Mouse (Mus musculus): ENCODE measurements at regions not wholly inside any gene's neighbourhood (a gene's known extent, or its start where the extent isn't known, plus 50 kb on each side); places are given as distances from the start of the nearest gene placed in this dataset.

DNA sequence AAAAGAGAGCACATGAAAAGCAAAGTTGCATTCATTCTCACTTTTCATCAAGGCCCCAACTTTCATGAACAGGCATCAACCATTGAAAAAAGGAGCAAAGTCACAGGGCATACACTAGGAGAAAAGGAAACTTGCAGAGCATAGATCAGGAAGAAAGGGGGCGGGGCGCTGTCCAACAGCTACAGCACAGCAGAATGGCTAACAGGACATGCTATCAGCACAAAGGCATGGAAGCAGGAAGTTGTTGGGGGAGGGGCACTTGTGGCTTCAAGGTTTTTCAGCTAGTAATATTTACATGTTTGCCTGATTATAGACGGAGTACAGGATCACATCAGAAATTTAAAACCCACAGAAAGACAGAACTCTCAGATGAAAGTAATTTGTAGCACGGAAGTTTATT lies 268.7 kb downstream of the Cd47 start:
- Histone ChIP-seq H3K27me3 (ENCODE audit: control insufficient read depth, insufficient read depth, low read length) (no peaks in the 10 kb centered on the region), H3K4me3 (ENCODE audit: control insufficient read depth in 1 of 2, insufficient read depth in 1 of 2, low read depth in 1 of 2, low read length in 2 of 2) (no peak overlapping the region), H3K4me2 (ENCODE audit: low read length) (no peak overlapping the region), H3K27ac (replicated peaks in 1 of 2; ENCODE audit: control insufficient read depth in 1 of 2, insufficient read depth in 1 of 2, low read depth in 2 of 2, low read length in 2 of 2) (no peak overlapping the region), H3K36me3 (ENCODE audit: control insufficient read depth, insufficient read depth, low read length) (no peaks in the 10 kb centered on the region), H3K4me1 (ENCODE audit: control insufficient read depth in 2 of 2, insufficient read depth in 2 of 2, low read length in 2 of 2) (no peaks in the 10 kb centered on the region), H3K9ac (ENCODE audit: low read length) (no peak overlapping the region), H3K9me3 (ENCODE audit: control insufficient read depth, low read length) (no peaks in the 10 kb centered on the region)
- no peak for ATAC-seq (ENCODE audit: insufficient number of reproducible peaks, insufficient read depth, low FRiP score, low read depth)
- WGBS, result 57% methylated on average over 4 of the region's 4 CpGs

DNA sequence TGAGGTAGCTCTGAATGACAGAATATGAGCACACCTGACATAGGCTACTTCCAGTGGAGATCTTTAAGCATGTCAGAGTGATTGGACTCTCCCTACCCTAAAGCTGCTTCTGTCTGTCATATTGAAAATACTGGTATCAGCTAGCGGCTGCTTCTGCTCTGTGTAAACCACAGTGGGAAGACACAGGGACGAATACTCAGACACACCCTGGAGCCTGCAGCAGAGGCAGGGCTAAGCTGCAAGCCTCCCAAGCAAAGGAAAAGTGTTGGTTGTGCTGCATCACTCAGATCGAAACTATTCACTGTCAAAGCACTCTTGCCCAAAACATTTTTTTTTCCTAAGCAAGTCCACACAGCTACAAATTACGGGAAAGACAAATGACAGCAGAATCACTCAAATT lies 270.4 kb downstream of the Cd47 start:
- Histone ChIP-seq H3K4me3 (ENCODE audit: control insufficient read depth in 1 of 2, insufficient read depth in 1 of 2, low read depth in 1 of 2, low read length in 2 of 2) (no peak overlapping the region), H3K4me1 (ENCODE audit: control insufficient read depth in 2 of 2, insufficient read depth in 2 of 2, low read length in 2 of 2) (no peaks in the 10 kb centered on the region), H3K9me3 (ENCODE audit: control insufficient read depth, low read length) (no peaks in the 10 kb centered on the region), H3K9ac (ENCODE audit: low read length) (no peak overlapping the region), H3K27me3 (ENCODE audit: control insufficient read depth, insufficient read depth, low read length) (no peaks in the 10 kb centered on the region), H3K36me3 (ENCODE audit: control insufficient read depth, insufficient read depth, low read length) (no peaks in the 10 kb centered on the region), H3K4me2 (ENCODE audit: low read length) (no peak overlapping the region), H3K27ac (replicated peaks in 1 of 2; ENCODE audit: control insufficient read depth in 1 of 2, insufficient read depth in 1 of 2, low read depth in 2 of 2, low read length in 2 of 2) (no peak overlapping the region)
- 58% methylated on average over 4 of the region's 4 CpGs for WGBS
- no peak for ATAC-seq (ENCODE audit: insufficient number of reproducible peaks, insufficient read depth, low FRiP score, low read depth)

DNA sequence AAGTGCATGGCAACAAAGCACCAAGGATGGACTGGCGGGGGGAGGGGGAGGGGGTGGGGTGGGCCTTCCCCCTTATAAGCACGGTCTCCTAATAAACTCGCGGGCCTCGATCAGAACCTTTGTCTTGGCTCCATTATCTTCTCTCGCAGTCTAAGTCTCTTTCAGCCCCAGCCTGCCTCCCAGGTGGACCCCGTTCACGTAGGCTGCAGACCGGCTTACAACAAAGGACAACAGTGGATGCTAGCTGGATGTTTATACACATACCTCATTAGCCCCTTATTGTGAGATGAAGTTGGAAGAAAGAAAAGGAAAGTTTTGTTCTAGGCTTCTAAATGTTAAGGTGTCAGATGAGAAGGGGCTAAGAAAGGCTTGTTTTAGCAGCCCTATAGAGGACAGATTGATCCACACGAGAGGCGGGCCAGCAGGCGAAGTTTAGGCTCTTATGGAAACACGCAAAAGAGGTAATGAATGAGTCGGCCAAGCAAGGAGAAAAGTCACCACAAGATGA lies 272.6 kb downstream of the Cd47 start:
- Histone ChIP-seq H3K4me3 (ENCODE audit: control insufficient read depth in 1 of 2, insufficient read depth in 1 of 2, low read depth in 1 of 2, low read length in 2 of 2) (no peak overlapping the region), H3K36me3 (ENCODE audit: control insufficient read depth, insufficient read depth, low read length) (no peaks in the 10 kb centered on the region), H3K27me3 (ENCODE audit: control insufficient read depth, insufficient read depth, low read length) (no peaks in the 10 kb centered on the region), H3K4me2 (ENCODE audit: low read length) (no peak overlapping the region), H3K4me1 (ENCODE audit: control insufficient read depth in 2 of 2, insufficient read depth in 2 of 2, low read length in 2 of 2) (no peaks in the 10 kb centered on the region), H3K9me3 (ENCODE audit: control insufficient read depth, low read length) (no peaks in the 10 kb centered on the region), H3K27ac (replicated peaks in 1 of 2; ENCODE audit: control insufficient read depth in 1 of 2, insufficient read depth in 1 of 2, low read depth in 2 of 2, low read length in 2 of 2) (no peak overlapping the region), H3K9ac (ENCODE audit: low read length) (no peak overlapping the region)
- 58% methylated on average over 14 of the region's 14 CpGs for WGBS
- ATAC-seq (ENCODE audit: insufficient number of reproducible peaks, insufficient read depth, low FRiP score, low read depth), result no peak

DNA sequence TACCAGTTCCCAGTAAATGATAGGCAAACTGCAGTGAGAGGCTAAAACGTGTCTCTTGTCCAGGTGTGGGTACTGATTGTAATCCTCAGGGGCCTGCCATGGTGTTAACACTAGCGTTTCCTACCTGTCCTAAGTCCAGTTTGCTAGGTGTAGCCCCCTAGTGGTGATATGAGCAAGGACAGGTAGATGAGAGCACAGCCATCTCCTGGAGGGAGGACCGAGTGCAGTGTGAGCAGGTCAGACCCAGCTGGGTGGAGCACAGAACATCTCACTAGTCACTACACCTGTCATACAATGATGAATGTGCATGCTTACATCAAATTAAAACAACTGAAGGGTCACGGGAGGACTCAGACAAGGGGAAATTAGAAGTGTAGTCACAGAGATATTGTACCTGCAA lies 273.6 kb downstream of the Cd47 start:
- Histone ChIP-seq H3K27ac (replicated peaks in 1 of 2; ENCODE audit: control insufficient read depth in 1 of 2, insufficient read depth in 1 of 2, low read depth in 2 of 2, low read length in 2 of 2) (no peak overlapping the region), H3K4me2 (ENCODE audit: low read length) (no peak overlapping the region), H3K36me3 (ENCODE audit: control insufficient read depth, insufficient read depth, low read length) (no peaks in the 10 kb centered on the region), H3K4me3 (ENCODE audit: control insufficient read depth in 1 of 2, insufficient read depth in 1 of 2, low read depth in 1 of 2, low read length in 2 of 2) (no peak overlapping the region), H3K9me3 (ENCODE audit: control insufficient read depth, low read length) (no peaks in the 10 kb centered on the region), H3K4me1 (ENCODE audit: control insufficient read depth in 2 of 2, insufficient read depth in 2 of 2, low read length in 2 of 2) (no peaks in the 10 kb centered on the region), H3K9ac (ENCODE audit: low read length) (no peak overlapping the region), H3K27me3 (ENCODE audit: control insufficient read depth, insufficient read depth, low read length) (no peaks in the 10 kb centered on the region)
- WGBS, result 76% methylated on average over 4 of the region's 4 CpGs
- no peak for ATAC-seq (ENCODE audit: insufficient number of reproducible peaks, insufficient read depth, low FRiP score, low read depth)

DNA sequence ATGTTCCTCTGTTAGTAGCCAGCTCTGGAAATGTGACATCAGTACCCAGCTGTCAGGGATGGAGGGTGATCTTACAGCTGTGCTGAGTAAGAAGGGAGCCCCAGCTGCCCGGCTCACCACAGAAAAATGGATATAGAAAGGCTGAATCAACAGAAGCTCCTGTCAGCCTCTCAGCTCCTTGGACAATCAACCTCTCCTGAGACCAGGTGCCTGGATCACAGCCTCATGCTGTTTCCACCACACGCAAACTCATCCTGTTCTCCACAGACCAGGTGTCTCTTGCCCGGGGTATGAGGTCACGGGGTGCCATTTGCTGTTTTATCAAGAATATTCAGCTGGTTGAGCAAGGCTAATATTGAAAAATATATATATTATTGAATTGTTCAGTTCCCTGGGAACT lies 275.3 kb downstream of the Cd47 start:
- no peaks in the 10 kb centered on the region for H3K9me3 ChIP-seq (ENCODE audit: control insufficient read depth, low read length)
- H3K27ac ChIP-seq (replicated peaks in 1 of 2; ENCODE audit: control insufficient read depth in 1 of 2, insufficient read depth in 1 of 2, low read depth in 2 of 2, low read length in 2 of 2), result no peak overlapping the region
- H3K36me3 ChIP-seq (ENCODE audit: control insufficient read depth, insufficient read depth, low read length), result no peaks in the 10 kb centered on the region
- no peaks in the 10 kb centered on the region for H3K27me3 ChIP-seq (ENCODE audit: control insufficient read depth, insufficient read depth, low read length)
- H3K4me3 ChIP-seq (ENCODE audit: control insufficient read depth in 1 of 2, insufficient read depth in 1 of 2, low read depth in 1 of 2, low read length in 2 of 2), result no peak overlapping the region
- no peak for ATAC-seq (ENCODE audit: insufficient number of reproducible peaks, insufficient read depth, low FRiP score, low read depth)
- no peaks in the 10 kb centered on the region for H3K4me1 ChIP-seq (ENCODE audit: control insufficient read depth in 2 of 2, insufficient read depth in 2 of 2, low read length in 2 of 2)
- H3K4me2 ChIP-seq (ENCODE audit: low read length), result no peak overlapping the region
- no peak overlapping the region for H3K9ac ChIP-seq (ENCODE audit: low read length)
- WGBS, result 79% methylated on average over 4 of the region's 4 CpGs

DNA sequence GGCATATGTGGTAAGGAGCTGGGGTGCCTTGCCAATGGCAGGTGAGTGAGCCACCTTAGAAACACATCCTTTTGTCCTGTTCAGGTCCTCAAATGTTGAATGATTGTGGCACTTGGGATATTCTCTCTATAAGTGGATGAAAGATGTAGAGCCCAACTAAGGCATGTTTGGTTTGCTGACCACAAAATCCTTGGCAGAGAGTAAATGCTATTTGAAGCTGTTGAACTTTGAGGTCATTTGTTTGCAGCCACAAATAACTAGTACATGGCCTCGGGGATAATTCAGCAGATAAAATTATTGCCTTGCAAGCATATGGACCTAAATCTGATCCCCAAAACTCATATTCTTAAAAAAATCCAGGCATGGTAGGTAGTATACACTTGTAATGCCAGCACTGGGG lies 281.2 kb downstream of the Cd47 start:
- no peaks in the 10 kb centered on the region for H3K9me3 ChIP-seq (ENCODE audit: control insufficient read depth, low read length)
- no peak overlapping the region for H3K27ac ChIP-seq (replicated peaks in 1 of 2; ENCODE audit: control insufficient read depth in 1 of 2, insufficient read depth in 1 of 2, low read depth in 2 of 2, low read length in 2 of 2)
- no peak for ATAC-seq (ENCODE audit: insufficient number of reproducible peaks, insufficient read depth, low FRiP score, low read depth)
- no peak overlapping the region for H3K9ac ChIP-seq (ENCODE audit: low read length)
- H3K4me1 ChIP-seq (ENCODE audit: control insufficient read depth in 2 of 2, insufficient read depth in 2 of 2, low read length in 2 of 2), result no peaks in the 10 kb centered on the region
- no peaks in the 10 kb centered on the region for H3K27me3 ChIP-seq (ENCODE audit: control insufficient read depth, insufficient read depth, low read length)
- H3K4me2 ChIP-seq (ENCODE audit: low read length), result no peak overlapping the region
- WGBS, result 59% methylated on average over 1 of the region's 1 CpGs
- H3K4me3 ChIP-seq (ENCODE audit: control insufficient read depth in 1 of 2, insufficient read depth in 1 of 2, low read depth in 1 of 2, low read length in 2 of 2), result no peak overlapping the region
- H3K36me3 ChIP-seq (ENCODE audit: control insufficient read depth, insufficient read depth, low read length), result no peaks in the 10 kb centered on the region

DNA sequence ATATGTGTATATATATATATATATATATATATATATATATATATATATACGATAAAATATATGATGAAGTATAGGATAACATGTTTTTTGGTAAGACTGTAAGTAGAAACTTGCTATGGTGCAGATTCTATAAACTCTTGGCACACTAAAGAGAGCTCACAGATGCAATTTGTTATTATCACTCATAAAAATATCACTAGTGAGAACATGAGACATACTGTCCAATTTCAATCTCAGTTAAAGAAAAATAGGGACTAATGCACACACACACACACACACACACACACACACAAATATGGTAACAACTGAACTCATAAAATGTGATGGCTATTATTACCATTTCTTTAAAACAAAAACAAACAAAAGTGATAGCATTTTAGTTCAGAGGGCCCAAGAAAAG lies 292.0 kb downstream of the Cd47 start:
- no peak overlapping the region for H3K9ac ChIP-seq (ENCODE audit: low read length)
- no peak overlapping the region for H3K4me2 ChIP-seq (ENCODE audit: low read length)
- no peak overlapping the region for H3K27ac ChIP-seq (replicated peaks in 1 of 2; ENCODE audit: control insufficient read depth in 1 of 2, insufficient read depth in 1 of 2, low read depth in 2 of 2, low read length in 2 of 2)
- H3K27me3 ChIP-seq (ENCODE audit: control insufficient read depth, insufficient read depth, low read length), result no peaks in the 10 kb centered on the region
- no peaks in the 10 kb centered on the region for H3K9me3 ChIP-seq (ENCODE audit: control insufficient read depth, low read length)
- WGBS, result 67% methylated on average over 1 of the region's 1 CpGs
- no peaks in the 10 kb centered on the region for H3K4me1 ChIP-seq (ENCODE audit: control insufficient read depth in 2 of 2, insufficient read depth in 2 of 2, low read length in 2 of 2)
- H3K36me3 ChIP-seq (ENCODE audit: control insufficient read depth, insufficient read depth, low read length), result no peaks in the 10 kb centered on the region
- no peak for ATAC-seq (ENCODE audit: insufficient number of reproducible peaks, insufficient read depth, low FRiP score, low read depth)
- H3K4me3 ChIP-seq (ENCODE audit: control insufficient read depth in 1 of 2, insufficient read depth in 1 of 2, low read depth in 1 of 2, low read length in 2 of 2), result no peak overlapping the region

DNA sequence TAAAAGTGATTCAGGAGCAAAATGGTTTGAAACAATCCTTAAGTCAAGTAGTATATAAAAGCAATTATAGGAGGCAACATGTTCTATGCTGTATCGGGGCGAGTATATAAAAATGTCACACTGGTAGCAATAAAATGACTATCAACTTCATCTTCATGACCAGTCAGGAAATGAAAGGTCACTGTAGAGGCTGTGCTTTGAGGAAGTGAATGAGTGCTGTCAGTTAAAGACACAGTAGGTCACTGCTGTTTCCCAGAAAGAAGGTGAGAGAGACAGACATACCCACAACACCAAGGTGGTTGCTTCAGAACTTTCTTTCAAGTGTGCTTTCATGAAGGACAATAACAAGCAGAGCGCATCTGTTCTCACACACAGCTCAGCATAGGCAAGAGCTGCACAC lies 292.4 kb downstream of the Cd47 start:
- H3K4me1 ChIP-seq (ENCODE audit: control insufficient read depth in 2 of 2, insufficient read depth in 2 of 2, low read length in 2 of 2), result no peaks in the 10 kb centered on the region
- WGBS, result 91% methylated on average over 3 of the region's 3 CpGs
- no peak overlapping the region for H3K27ac ChIP-seq (replicated peaks in 1 of 2; ENCODE audit: control insufficient read depth in 1 of 2, insufficient read depth in 1 of 2, low read depth in 2 of 2, low read length in 2 of 2)
- ATAC-seq (ENCODE audit: insufficient number of reproducible peaks, insufficient read depth, low FRiP score, low read depth), result no peak
- no peak overlapping the region for H3K4me2 ChIP-seq (ENCODE audit: low read length)
- H3K9me3 ChIP-seq (ENCODE audit: control insufficient read depth, low read length), result no peaks in the 10 kb centered on the region
- H3K36me3 ChIP-seq (ENCODE audit: control insufficient read depth, insufficient read depth, low read length), result no peaks in the 10 kb centered on the region
- H3K9ac ChIP-seq (ENCODE audit: low read length), result no peak overlapping the region
- no peak overlapping the region for H3K4me3 ChIP-seq (ENCODE audit: control insufficient read depth in 1 of 2, insufficient read depth in 1 of 2, low read depth in 1 of 2, low read length in 2 of 2)
- no peaks in the 10 kb centered on the region for H3K27me3 ChIP-seq (ENCODE audit: control insufficient read depth, insufficient read depth, low read length)
